Mouse (Mus musculus): ENCODE data around the gene Slc25a25.

- TF ChIP-seq CTCF (conservative IDR thresholded peaks at IDR 0.05 in 1 of 2, IDR thresholded peaks at IDR 0.05 in 1 of 2; ENCODE audit: low read depth in 2 of 2, low read length in 2 of 2) (no peak), JUND (conservative IDR thresholded peaks at IDR 0.05; ENCODE audit: low read depth, low read length) (no peak), POLR2A (IDR thresholded peaks at IDR 0.05; ENCODE audit: low read depth, low read length) (no peak), HCFC1 (IDR thresholded peaks at IDR 0.05; ENCODE audit: low read depth, low read length) (no peak), EP300 (IDR thresholded peaks at IDR 0.05; ENCODE audit: low read length) (no peak), USF2 (conservative IDR thresholded peaks at IDR 0.05; ENCODE audit: low read depth, low read length) (no peak), POLR2AphosphoS2 (IDR thresholded peaks at IDR 0.05; ENCODE audit: low read depth, low read length) (no peak), SIN3A (IDR thresholded peaks at IDR 0.05; ENCODE audit: low read length) (no peak), MAZ (IDR thresholded peaks at IDR 0.05; ENCODE audit: low read depth, low read length) (no peak), PAX5 (IDR thresholded peaks at IDR 0.05; ENCODE audit: low read length) (no peak), TCF12 (IDR thresholded peaks at IDR 0.05; ENCODE audit: low read depth, low read length) (no peak), USF1 (IDR thresholded peaks at IDR 0.05; ENCODE audit: low read depth, low read length) (no peak)
Measured at GRCm38 (mm10) chr2:32380001-32380500, 71.2 kb downstream of the Slc25a25 start.
